Mouse (Mus musculus): ENCODE measurements around the gene Mpg. TPM values are rescaled to one million over a fixed set of nuclear protein-coding genes. Genes with fewer than 3 reads are reported as not detected.

The Mpg gene
- polyA plus RNA-seq, 1 experiment from 2014 or later, result 42.7 TPM

DNA sequence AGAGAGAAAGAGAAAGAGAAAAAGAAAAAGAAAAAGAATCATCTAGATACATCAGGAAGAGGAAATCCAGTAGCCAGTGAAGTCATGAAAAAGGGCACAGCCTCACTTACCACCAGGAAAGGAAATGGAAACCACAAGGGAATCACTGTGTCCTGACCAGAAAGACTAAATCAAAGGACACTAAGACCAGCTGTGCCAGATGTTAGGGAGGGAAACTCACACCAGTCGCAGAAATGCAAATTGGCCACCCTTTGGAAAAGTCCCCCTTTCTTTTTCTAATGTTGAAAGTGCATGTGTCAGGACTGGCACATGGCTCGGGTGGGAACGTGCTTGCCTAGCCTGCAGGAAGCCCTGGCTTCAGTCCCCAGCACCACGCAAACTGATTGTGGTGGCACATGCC, 44.9 kb downstream of the Mpg start:
- Histone ChIP-seq H3K4me2 (replicated peaks) (no peak overlapping the region), H3K9me3 (no peaks in the 10 kb centered on the region), H3K4me3 (no peak overlapping the region), H3K27ac (no peak overlapping the region), H3K27me3 (peaks cover 4% of the 10 kb centered on the region), H3K9ac (no peak overlapping the region), H3K4me1 (peaks cover 10% of the 10 kb centered on the region), H3K36me3 (no peaks in the 10 kb centered on the region)
- 41% methylated on average over 4 of the region's 4 CpGs for WGBS
- ATAC-seq (ENCODE audit: low FRiP score, low read depth), result no peak

DNA sequence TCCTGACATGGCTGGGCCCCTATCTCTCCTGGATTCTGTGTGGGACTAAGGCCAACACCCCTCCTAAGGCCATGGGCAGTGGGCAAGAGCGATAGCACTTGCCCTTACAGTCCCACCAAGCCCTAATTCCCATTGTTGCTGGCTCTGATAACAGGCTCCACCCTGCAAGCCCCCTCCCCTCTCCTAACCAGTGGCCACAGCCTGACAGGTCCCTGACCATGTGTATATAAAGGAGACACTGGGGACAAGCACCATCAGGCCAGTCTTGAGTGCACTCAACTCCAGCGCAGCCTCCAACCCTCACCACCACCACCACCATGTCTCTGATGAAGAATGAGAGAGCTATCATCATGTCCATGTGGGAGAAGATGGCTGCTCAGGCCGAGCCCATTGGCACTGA, 50.0 kb downstream of the Mpg start, which contains the start of gene Hba-x:
TSS of gene Hba-x (plus strand) at position 54 of the 400 bp plus-strand sequence.
- Histone ChIP-seq H3K27ac (no peak within 1 kb of the TSS), H3K4me1 (no peaks in the 10 kb centered on the region), H3K4me2 (replicated peaks) (no peak within 1 kb of the TSS), H3K36me3 (no peaks in the 10 kb centered on the region), H3K9me3 (no peaks in the 10 kb centered on the region), H3K9ac (no peak within 1 kb of the TSS), H3K4me3 (no peak within 1 kb of the TSS), H3K27me3 (peaks cover 28% of the 10 kb centered on the region)
- no peak for ATAC-seq (ENCODE audit: low FRiP score, low read depth)
- 71% methylated on average over 3 of the region's 3 CpGs for WGBS

- no peak for ATAC-seq (ENCODE audit: low FRiP score, low read depth)
- H3K36me3 ChIP-seq, result no peaks in the 10 kb centered on the region
- no peak overlapping the region for H3K27ac ChIP-seq
- H3K4me2 ChIP-seq (replicated peaks), result no peak overlapping the region
- H3K4me3 ChIP-seq, result no peak overlapping the region
- H3K9me3 ChIP-seq, result no peaks in the 10 kb centered on the region
- H3K9ac ChIP-seq, result no peak overlapping the region
- H3K27me3 ChIP-seq, result peaks cover 28% of the 10 kb centered on the region
- H3K4me1 ChIP-seq, result no peaks in the 10 kb centered on the region
- WGBS, result 70% methylated on average over 21 of the region's 21 CpGs
These were observed 51.6 kb downstream of the Mpg start for GRCm38 (mm10) chr11:32277736-32278457.

DNA sequence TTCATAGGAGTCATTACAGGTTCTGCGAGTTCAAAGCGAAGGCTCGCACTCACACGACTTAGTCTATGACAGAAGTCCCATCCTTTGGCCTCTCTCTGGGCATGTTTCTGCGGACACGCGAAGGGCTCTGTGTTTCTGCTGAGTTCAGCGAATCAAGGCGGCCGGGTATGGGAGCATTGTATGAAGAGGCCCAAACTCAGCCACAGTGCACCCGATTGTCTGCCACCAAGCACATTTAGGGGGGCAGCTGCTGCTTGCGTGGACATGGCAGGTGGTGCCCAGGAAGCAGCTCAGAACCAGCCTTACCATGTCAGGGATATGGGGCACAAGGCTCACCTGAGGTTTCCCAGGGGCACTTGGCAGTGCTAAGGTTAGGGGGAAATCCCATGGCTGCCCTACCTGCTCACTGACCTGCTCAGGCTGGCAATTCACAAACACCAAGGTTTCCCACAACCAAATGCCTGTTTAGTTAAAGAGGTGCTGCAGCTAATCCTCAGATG, 52.2 kb downstream of the Mpg start:
- no peak for ATAC-seq (ENCODE audit: low FRiP score, low read depth)
- no peak overlapping the region for H3K9ac ChIP-seq
- H3K27ac ChIP-seq, result no peak overlapping the region
- no peak overlapping the region for H3K4me2 ChIP-seq (replicated peaks)
- no peaks in the 10 kb centered on the region for H3K36me3 ChIP-seq
- no peaks in the 10 kb centered on the region for H3K9me3 ChIP-seq
- H3K4me3 ChIP-seq, result no peak overlapping the region
- WGBS, result 74% methylated on average over 12 of the region's 12 CpGs
- no peaks in the 10 kb centered on the region for H3K4me1 ChIP-seq
- H3K27me3 ChIP-seq, result peaks cover 28% of the 10 kb centered on the region

- Histone ChIP-seq H3K9me3 (no peaks in the 10 kb centered on the region), H3K4me1 (no peaks in the 10 kb centered on the region), H3K36me3 (no peaks in the 10 kb centered on the region), H3K27ac (no peak overlapping the region), H3K4me3 (no peak overlapping the region), H3K9ac (no peak overlapping the region), H3K4me2 (replicated peaks) (no peak overlapping the region), H3K27me3 (peaks cover 28% of the 10 kb centered on the region)
- no peak for ATAC-seq (ENCODE audit: low FRiP score, low read depth)
- 67% methylated on average over 2 of the region's 2 CpGs for WGBS
These were observed 54.3 kb downstream of the Mpg start for GRCm38 (mm10) chr11:32280646-32281045.

GRCm38 (mm10) chr11:32281416-32282144, 55.3 kb downstream of the Mpg start:
- H3K36me3 ChIP-seq, result no peaks in the 10 kb centered on the region
- H3K4me1 ChIP-seq, result no peaks in the 10 kb centered on the region
- H3K9me3 ChIP-seq, result no peaks in the 10 kb centered on the region
- WGBS, result 70% methylated on average over 1 of the region's 1 CpGs
- H3K27me3 ChIP-seq, result peaks cover 20% of the 10 kb centered on the region
- H3K27ac ChIP-seq, result no peak overlapping the region
- ATAC-seq (ENCODE audit: low FRiP score, low read depth), result no peak
- H3K9ac ChIP-seq, result no peak overlapping the region
- H3K4me3 ChIP-seq, result no peak overlapping the region
- no peak overlapping the region for H3K4me2 ChIP-seq (replicated peaks)

Other genes starting within 250 kb of the Mpg start
- 7.6 and 7.9 TPM in 2 replicates for gene Nsg2, start 226.0 kb upstream of the Mpg start, polyA plus RNA-seq (2015; fragmentation: Nextera tagmentation; extraction: Ambion mirVana)
- gene Il9r, start 26.2 kb upstream of the Mpg start, polyA plus RNA-seq (2015; fragmentation: Nextera tagmentation; extraction: Ambion mirVana), result 0.14 and 0.50 TPM in 2 replicates
- 58.7 and 66.4 TPM in 2 replicates for gene Snrnp25, start 21.1 kb upstream of the Mpg start, polyA plus RNA-seq (2015; fragmentation: Nextera tagmentation; extraction: Ambion mirVana)
- gene Rhbdf1, start 4.2 kb upstream of the Mpg start, polyA plus RNA-seq (2015; fragmentation: Nextera tagmentation; extraction: Ambion mirVana), result 59.3 and 63.4 TPM in 2 replicates
- gene Nprl3, start 41.2 kb downstream of the Mpg start, polyA plus RNA-seq (2015; fragmentation: Nextera tagmentation; extraction: Ambion mirVana), result 46.0 and 47.0 TPM in 2 replicates
- 595 and 644 TPM in 2 replicates for gene Hba-x, start 49.9 kb downstream of the Mpg start, polyA plus RNA-seq (2015; fragmentation: Nextera tagmentation; extraction: Ambion mirVana)
- 4,235 and 4,311 TPM in 2 replicates for gene Hba-a1, start 57.0 kb downstream of the Mpg start, polyA plus RNA-seq (2015; fragmentation: Nextera tagmentation; extraction: Ambion mirVana)
- 1.8 and 3.2 TPM in 2 replicates for gene Hbq1b, start 60.5 kb downstream of the Mpg start, polyA plus RNA-seq (2015; fragmentation: Nextera tagmentation; extraction: Ambion mirVana)
- gene Hba-a2, start 70.0 kb downstream of the Mpg start, polyA plus RNA-seq (2015; fragmentation: Nextera tagmentation; extraction: Ambion mirVana), result 10,014 and 10,405 TPM in 2 replicates
- gene Hbq1a, start 73.6 kb downstream of the Mpg start, polyA plus RNA-seq (2015; fragmentation: Nextera tagmentation; extraction: Ambion mirVana), result 0.39 and 0.46 TPM in 2 replicates
- gene Sh3pxd2b, start 121.3 kb downstream of the Mpg start, polyA plus RNA-seq (2015; fragmentation: Nextera tagmentation; extraction: Ambion mirVana), result 25.9 and 31.3 TPM in 2 replicates
- 96.4 and 97.3 TPM in 2 replicates for gene Ubtd2, start 228.9 kb downstream of the Mpg start, polyA plus RNA-seq (2015; fragmentation: Nextera tagmentation; extraction: Ambion mirVana)

Measured in limb, embryonic 13.5 days (tissue).